Mouse (Mus musculus) kidney, postnatal 14 days (tissue): Measurements from ENCODE around the gene Naglu.
A peak's percentile ranks its signal among the peaks of the same experiment; 100 is the strongest.
"Not testable (repeated sequence)": the region's sequence is repeated elsewhere in the genome, so short reads cannot be mapped to it uniquely, and the experiment has no call there.

Experiments
- DNase-seq: peaks from one replicate; pipeline ENCODE4 v3.0.0; 2022; ENCODE audit warnings: mixed read lengths

Naglu gene

DNA sequence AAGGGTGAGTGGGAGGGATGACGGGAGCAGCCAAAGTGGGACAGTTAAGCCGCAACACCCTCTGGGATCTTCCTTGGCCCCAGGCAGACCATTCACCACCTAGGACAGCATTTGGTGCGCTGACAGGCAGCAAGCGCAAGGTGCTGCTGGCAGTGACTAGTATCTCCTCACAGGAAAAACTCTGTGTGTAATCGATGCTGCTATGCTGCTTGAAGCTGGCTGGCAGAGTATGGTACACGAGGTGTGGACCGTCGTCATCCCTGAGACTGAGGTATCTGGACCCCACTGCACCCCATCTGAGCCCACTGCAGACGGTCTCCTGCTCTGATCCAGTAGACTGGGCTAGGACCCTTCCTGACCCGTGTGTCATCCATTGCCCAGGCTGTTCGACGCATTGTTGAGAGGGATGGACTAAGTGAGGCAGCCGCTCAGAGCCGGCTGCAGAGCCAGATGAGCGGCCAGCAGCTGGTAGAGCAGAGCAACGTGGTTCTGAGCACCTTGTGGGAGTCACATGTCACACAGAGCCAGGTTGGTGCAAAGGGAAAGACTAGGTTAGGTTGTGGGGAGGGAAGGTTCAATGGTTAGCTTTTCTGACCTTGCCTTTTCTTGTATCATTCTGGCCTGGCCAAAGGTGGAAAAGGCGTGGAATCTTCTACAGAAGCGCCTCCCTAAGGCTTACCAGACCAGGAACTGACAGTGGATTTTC lies 16.0 kb downstream of the Naglu start:
- DNase-seq = no peak

DNA sequence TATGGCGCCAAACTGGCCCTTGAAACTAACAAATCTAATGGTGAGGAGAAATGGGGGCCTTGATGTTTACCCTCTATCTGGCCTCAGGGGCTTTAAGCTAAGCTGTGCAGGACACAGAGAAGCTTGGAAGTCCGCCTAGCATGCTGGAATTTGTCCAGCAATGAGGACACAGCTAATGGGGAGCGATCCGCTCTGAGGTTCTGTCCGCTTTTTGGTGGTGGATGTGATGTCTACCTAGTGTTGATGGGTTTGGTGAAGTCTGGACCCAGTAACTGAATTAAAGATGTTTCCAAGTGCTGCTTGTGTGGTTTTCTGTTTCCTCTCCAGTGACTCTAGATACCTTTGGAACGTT lies 16.5 kb downstream of the Naglu start:
- DNase-seq = peak; percentile 35

DNA sequence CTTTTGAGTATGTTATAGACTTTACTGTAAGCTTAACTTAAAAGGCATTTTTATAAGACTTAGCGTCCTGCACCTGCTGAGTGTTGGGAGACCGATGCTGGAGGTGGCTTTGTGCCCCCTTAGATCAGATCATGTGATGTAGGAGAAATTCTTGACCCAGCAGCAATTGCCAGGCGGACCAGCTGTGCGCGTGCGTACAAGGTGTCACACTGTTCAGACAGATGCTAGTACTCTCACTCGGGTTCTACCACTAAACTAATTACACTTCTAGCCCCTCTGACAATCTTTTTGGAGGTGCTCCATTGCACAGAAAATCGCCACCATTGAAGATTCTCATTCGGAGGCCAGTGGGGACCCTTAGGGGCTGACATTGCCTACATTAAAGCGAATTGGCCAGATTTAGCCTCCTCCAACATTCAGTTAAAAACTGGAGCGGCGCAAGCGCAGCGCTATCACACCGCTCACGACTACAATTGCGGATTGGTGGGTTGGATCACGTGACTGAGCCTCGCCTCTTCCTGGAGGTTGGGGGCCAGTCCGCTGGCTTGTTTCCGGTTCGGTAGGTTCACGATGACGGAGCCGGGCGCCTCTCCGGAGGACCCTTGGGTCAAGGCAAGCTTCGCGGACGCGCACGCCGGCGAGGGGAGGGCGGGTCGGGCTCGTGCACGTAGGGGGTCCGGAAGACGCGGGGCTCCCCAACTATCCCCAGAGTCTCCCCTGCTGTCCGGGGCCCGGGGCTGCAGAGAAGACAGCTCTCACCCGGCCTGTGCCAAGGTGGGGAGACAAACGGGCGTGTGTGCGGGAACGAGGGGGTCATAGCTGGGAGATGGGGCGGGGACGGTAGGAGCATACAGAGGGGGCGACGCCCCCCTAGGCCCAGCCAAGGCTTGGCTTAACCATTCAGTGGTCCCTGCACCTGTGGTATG lies 17.2 kb downstream of the Naglu start, which contains the start of gene Mlx:
Gene Mlx, plus strand, starts transcription at position 522 of the 926 bp plus-strand sequence.
- peak; percentile 95 for DNase-seq

DNA sequence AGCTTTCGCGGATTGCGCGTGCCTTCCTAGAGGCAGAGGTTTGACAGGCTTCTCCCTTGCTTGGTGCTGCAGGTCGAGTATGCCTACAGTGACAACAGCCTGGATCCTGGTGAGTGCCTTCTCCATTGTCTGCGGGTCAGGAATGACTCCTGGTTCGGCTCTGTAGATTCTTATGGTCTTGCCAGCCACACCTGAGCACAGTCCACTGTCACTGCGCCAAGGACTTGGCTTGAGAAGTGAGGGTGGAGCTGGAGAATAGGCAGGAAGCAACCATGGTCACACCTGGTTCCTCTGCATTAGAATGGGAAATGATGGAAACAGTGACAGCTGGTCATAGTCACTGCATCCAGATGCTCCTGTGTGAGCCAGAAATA lies 17.9 kb downstream of the Naglu start:
- DNase-seq = peak; percentile 39

DNA sequence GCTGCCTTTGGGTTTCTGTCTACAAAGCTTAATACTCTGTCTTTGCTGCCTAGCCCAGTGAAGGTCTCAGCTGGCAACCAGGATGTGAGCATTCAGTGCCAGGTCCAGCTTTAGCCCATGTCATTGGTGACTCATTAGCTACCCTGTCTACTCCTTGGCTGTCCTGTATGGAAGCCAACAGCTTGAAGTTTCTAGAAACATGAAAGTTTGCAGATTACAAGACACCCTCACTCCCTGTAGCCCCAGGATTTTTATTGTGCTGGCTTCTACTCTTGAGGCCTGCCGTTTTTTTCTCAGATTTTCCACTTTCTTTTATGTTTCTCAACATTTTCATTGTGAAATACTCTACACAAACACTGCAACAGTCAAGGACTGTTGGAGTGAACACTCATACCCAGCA lies 20.1 kb downstream of the Naglu start:
- no peak for DNase-seq

DNA sequence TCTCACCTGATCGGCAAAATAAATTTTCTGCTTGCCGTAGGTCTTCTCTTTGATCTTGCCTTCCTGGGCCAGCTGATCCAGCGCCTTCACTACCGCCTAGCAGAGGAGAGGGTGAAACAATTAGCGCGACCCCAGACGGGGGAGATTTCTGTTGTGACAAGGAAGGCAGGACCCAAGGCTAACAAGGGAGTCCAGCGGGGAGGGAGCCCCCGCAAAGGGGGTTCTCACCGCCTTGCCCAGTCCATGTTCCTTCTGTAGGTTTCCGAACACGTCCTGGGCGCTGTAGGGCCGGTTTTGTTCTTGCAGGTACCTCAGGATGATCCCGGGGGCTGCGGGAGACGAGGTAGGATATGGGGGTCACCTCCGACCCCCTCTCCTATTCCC lies 25.1 kb downstream of the Naglu start:
- DNase-seq = no peak

DNA sequence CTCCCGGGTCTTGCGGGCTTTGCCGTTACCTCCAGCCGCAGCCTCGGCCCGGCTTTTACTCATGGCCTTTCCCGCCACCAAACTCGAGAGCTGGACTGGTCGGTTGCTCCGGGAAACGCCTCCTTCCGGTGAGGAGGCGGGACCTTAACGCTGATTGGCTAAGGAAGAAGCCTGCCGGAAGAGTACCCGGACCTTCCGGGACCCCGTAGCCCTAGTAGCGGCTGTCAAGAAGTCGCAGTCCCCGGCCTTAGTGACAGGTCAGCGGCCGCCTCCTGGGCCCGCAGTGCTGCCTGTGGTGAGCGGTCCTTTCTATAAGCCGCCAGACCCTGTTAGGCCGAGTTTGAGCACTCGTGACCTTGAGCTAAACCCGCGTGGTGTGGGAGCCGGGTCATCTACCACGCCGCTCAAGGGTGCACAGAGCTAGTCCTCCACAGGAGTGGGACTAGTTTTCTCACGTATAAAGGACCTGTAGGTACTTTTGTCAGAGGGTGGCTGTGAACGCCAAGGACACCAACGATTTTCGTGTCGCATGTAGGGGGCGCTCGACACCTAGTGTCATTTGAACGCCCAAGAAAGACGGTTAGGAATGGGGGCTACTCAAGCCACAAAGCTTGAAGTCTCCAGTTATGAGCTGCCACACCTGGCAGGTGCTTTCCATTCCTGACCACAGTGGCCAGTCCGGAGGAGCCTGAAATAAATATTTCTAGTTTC lies 25.7 kb downstream of the Naglu start, which contains the start of gene Psmc3ip:
Gene Psmc3ip, minus strand, starts transcription at position 123 of the 711 bp plus-strand sequence.
- peak; percentile 98 for DNase-seq

DNA sequence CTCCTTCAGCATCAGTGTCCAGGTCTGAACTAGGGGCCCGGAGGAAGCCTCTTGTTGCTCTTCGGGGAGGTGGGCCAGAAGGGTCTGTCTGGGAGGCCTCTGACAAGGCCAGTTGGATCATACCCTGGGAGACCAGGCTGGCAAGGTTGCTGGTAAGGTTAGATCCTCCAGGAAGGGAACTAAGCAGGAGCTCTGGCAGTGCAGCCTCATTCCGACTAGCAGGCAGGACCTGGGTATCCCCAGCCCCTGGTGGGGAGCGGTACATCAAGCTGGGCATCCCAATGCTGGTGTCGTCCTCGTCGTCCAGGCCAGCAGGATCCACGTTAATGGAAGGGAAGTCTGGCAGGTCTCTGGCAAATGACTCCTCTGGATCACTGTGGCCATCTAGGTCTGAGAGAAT lies 28.4 kb downstream of the Naglu start:
- DNase-seq = no peak

DNA sequence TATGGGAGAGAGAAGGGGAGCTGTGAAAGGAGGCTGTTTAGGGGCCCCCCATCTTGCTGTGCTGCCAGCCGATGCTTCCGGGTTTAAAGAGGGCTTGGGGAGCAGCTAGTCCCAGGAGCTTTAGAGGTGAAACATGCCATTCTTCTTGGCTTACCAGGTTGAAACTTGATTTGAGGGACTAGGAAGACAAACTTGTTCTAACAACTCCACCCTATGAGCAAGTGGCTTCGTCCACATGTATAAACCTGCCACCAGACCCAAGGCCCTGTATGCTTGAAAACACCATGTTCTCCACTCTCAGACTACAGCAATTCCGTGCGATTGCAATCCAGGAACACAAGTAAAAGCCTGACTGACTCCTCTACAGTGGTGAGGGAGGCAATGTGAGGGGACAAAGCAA lies 33.2 kb downstream of the Naglu start:
- DNase-seq = no peak

DNA sequence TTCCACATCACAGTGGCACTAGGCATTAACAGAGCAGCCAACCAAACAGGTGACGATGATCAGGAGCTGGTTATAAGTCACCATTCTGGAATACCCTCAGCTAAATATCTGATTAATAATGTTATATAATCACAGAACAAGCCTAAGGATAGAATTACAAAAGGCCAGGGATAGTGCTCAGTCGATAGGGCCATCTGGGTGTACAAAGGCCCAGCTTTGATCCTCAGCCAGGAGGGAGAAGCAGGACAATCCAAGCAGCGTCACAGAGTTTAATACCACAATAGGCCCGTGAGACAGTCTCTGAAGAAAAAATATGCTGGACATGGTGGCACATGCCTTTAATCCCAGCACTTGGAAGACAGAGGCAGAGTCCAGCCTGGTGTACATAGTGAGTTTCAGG lies 39.5 kb downstream of the Naglu start:
- no peak for DNase-seq

DNA sequence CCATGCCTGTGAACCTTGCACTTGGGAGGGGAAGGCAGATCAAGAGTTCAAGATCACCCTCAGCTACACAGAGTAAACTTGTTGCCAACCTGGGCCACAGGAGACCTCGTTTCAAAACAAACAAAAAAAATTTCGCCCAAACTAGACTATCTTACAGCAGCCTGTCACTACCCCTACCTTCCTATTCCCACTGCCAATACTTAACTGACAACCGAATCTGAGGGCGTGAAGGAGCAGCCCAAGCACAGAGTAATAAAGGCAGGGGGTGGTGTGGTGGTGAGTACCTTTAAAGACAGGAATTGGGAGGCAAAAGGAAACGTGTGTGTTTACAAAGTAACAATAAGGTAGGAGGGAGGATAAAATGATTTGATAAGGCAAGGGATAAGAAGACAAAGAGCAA lies 40.9 kb downstream of the Naglu start:
- no peak for DNase-seq

DNA sequence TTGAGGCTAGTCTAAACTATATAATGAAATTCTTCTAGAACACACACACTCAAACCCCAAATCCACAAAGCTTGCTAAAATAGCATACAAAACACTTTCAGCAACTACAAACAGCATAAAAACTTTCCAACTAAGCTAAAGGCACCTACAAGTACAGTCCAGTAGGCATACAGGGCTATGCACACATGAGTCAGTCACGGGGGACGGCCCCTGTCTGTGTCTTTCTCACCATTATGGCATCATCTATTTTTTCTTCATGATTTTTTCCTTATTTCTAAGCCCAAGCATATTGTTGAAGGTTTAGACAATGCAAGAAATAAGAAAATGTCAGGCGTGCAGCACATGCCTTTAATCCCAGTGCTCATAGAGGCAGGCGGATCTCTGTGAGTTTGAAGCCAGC lies 41.4 kb downstream of the Naglu start:
- DNase-seq = no peak

DNA sequence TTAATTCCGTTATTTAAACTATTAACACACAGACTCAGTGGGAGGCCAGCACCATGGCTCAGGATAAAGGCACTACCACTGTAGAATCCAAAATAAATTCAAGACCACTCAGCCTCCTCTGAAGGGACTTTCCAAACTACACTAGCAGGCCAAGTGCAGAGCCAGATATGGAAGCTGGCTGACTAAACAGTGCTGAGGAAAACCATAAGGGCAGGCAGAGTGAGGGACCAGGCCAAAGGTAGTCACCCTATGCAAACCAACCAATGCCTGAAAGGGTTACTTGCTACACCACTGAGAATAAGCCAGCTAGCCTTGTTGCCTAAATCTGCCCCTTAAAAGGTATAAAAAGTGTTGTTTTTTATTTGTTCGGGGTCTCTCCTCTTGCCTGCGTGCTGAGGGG lies 42.4 kb downstream of the Naglu start:
- DNase-seq = no peak

DNA sequence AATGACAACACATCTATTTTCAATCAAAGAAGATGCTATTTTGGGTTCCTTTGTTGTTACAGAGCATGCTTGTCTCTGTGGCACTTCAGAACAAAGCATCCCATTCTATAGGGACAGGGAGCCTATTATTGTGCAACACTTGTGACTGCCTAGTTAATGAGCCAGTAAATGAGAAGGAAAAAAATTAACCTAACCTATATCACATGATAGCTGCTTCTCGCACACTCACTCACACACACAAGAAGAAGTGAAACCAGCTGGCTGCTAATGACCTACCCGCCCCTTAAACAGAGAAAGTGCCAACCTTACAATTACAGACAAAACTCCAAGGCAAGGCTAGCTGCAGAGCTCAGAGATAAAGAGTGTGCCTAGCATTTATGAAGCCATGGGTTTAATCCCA lies 45.8 kb downstream of the Naglu start:
- no peak for DNase-seq

DNA sequence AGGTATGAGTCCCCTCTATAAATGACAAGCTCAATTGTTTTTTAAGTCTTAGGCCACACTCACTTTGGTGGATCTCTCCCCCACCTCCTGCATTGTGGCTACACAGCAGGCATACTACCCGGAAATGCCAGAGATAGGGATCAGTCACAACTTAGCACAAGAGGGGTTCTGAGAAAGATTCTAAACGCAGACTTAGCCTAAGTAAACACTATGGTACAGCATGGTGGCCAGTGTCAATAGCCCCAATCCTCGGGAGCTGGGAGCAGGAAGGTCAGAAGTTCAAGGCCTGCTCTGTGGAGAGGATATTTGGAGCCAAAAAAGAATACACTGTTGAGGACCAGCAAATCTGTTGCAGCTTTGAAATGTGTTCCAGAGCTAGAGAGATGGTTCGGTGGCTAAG lies 48.3 kb downstream of the Naglu start:
- DNase-seq = no peak

DNA sequence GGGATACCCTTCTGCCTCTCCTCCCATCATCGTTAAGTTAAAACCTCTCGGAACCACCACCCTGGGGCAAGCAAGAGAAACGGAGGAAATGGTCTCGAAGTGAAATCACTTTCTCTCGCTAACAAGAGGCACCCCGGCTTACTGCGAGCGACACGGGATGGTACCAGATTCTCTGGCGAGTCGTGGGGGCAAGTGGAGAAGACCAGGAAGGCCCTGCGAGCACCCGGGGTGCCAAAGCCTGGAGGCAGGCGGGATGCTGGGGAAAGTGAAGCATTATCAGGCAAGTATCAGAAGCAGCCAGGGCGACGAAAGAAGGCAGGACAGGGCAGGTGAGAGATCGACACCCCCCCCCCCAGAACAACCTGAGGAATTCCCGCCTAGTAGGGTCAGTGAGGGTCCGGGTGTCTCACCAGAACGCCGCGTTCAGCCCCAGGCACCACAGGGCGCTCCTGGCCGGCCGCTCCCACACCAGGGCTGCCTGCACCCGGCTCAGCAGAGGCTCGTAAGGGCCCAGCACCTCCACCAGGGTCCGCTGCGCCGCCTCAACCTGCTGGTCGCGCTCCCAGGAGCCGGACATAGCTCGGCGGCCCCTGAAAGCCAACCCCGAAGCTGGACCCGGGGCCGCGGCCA lies 49.4 kb downstream of the Naglu start:
- DNase-seq = peak; percentile 17

DNA sequence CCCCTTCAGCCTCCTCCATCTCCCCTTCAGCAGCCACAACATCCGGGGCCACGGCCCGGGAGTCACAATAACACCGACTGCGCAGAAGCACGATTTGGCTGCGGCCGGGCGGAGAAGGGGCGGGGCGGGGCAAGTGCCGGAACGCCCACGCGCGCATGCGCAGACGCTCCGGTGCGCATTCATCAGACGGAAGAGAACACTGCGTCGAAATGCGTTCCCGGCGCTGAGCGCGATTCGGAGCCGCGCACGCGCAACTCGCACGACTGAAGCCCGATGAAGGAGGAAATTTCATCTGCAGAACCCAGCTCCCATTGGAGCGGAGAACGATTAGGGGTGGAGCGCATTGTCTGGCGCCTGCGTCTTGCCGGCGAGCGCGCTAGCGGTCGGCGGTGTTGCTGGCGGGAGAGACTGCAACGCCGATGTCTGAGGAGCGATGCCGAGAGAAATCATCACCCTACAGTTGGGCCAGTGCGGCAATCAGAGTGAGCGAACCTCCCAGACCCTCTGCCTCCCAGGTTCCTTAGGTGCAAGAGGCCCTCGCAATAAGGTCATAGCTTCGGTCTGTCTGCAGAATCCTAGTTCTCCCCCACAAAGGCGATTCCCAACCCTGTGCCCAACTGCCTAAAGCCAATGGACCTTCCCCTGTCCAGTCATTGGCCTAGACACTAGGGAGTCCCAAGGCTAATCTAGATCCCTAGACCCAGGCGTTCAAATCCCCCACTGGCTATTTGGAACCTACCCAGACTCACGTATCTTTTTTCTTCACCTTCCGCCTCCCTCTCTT lies 50.1 kb downstream of the Naglu start, which contains the start of the genes Retreg3 and Tubg1:
Gene Retreg3, minus strand, starts transcription at position 133 of the 784 bp plus-strand sequence.
Gene Tubg1, plus strand, starts transcription at position 178 of the 784 bp plus-strand sequence.
- peak; percentile 100 for DNase-seq

DNA sequence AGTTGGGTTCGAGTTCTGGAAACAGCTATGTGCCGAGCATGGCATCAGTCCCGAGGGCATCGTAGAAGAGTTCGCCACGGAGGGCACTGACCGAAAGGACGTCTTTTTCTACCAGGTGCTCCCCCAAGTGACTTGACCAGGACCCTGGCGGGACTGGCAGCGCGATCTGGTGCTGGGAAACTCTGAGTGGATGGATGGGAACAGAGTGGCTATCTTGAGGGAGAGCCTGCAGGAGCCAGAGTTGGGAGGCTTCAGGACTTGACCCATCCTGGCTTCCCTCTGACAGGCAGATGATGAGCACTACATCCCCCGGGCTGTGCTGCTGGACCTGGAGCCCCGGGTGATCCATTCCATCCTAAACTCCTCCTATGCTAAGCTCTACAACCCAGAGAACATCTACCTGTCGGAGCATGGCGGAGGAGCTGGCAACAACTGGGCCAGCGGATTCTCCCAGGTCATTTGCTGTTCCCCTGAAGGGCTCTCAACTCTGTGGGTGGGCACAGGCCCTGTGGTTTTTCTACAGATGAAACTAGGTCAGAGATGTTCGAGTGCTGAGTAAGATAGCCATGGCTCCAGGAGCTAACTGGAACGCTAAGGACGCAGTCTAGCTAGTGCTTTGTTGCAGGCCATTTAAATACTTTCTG lies 50.9 kb downstream of the Naglu start:
- DNase-seq = no peak

DNA sequence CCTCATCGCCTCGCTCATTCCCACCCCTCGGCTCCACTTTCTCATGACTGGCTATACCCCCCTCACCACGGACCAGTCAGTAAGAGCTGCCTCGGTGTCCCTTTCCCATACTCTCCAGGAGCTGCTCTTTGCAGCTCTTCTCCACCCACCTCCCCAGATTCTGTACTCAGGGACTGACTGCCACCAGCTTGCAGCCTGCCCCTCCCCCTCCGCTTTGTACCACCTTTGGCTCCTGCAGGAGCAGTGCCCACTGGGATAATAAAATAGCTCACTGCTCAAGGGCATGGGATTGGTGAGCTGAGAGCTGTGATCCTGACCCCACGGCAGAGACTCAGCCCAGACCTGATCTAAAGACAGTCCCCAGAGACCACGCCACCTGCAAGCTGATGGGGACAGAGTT lies 54.7 kb downstream of the Naglu start:
- not testable (repeated sequence) for DNase-seq

DNA sequence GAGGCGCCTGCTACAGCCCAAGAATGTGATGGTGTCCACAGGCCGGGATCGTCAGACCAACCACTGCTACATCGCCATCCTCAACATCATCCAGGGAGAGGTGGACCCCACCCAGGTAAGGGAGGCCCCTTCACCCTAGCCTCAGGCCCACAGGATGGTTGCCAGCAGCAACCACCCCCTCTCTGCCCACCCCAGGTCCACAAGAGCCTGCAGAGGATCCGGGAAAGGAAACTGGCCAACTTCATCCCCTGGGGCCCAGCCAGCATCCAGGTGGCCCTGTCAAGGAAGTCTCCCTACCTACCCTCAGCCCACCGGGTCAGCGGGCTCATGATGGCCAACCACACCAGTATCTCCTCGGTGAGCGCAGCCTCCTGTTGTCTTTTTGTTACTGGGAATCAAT lies 55.2 kb downstream of the Naglu start:
- DNase-seq = not testable (repeated sequence)

DNA sequence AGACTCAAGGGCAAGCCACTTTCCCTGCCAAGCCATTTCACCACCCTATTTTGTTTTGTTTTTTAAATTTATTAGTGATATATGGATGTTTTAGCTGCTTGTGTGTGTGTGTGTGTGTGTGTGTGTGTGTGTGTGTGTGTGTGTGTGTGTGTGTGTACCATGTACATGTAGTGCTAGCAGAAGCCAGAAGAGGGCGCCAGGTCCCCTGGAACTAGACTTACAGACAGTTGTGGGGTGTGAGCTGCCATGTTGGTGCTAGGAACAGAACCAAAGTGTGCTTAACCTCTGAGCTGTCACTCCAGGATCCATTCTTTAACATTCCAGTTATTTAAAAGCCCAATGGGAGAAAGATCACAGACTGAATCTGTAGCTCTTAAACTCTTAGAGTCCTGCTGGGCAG lies 57.3 kb downstream of the Naglu start:
- DNase-seq = no peak
